Mouse (Mus musculus) adrenal gland, adult 2 months (tissue): ENCODE measurements around the gene Idua. TPM values are rescaled to one million over a fixed set of nuclear protein-coding genes. Genes with fewer than 3 reads are reported as not detected.
A peak's percentile ranks its signal among the peaks of the same experiment; 100 is the strongest.

Source experiments
- DNase-seq: peaks from one replicate; pipeline ENCODE4 v3.0.0; 2021
- polyA plus RNA-seq: library from polyadenylated mRNA; depleted of rRNA; stranded (reverse); fragments of >200 nt; gene quantifications from 2 replicates; pipeline ENCODE4 v1.2.3, GENCODE M21; 2012
- total RNA-seq, 2 experiments: library from RNA; stranded (reverse); gene quantifications; 2 replicates each; pipeline ENCODE4 v1.2.3; 2021

The Idua gene
- total and polyA plus RNA-seq, 3 experiments: 15.5 to 41.7 (median 16.3) TPM

DNA sequence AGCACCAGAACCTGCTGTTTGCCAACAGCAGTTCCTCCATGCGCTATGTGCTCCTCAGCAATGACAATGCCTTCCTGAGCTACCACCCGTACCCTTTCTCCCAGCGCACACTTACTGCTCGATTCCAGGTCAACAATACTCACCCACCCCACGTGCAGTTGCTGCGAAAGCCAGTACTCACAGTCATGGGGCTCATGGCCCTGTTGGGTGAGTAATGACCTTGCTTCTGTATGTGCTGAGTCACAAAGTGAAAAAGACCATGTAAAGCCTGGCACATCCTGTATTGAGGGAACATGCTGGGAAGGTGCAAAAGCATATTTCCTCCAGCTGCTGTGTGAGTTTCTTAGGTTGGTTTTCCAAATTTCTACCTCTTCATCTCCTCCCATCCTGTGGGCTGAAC lies 20.7 kb downstream of the Idua start:
- DNase-seq: peak; percentile 82

- no peak for DNase-seq
Measured at GRCm38 (mm10) chr5:108689091-108689490, 29.0 kb downstream of the Idua start.

GRCm38 (mm10) chr5:108691152-108691551 lies 31.0 kb downstream of the Idua start:
- DNase-seq: no peak

DNA sequence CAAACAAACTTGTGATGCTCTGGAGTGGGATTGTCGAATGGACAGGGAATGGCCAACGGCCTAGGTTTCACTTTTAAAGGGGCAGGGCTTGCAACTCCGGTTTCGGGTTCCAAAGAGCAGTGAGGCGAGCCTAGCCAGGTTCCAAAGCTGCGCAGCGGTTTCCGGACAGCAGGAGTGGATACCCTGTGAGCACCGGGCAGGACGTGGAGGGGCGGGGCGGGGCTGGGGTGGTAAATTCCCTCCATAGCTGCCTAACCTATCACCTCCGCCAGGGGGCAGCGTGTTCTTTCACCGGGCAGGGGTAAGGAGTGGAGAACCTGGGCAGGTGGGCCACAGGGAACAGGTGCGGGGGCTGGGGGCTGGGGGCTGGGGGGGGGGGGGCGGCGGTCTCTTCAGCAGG lies 32.1 kb downstream of the Idua start, which contains the start of gene Fgfrl1:
Gene Fgfrl1 (plus strand): TSS at position 112 of the 400 bp plus-strand sequence.
- DNase-seq: peak; percentile 78

DNA sequence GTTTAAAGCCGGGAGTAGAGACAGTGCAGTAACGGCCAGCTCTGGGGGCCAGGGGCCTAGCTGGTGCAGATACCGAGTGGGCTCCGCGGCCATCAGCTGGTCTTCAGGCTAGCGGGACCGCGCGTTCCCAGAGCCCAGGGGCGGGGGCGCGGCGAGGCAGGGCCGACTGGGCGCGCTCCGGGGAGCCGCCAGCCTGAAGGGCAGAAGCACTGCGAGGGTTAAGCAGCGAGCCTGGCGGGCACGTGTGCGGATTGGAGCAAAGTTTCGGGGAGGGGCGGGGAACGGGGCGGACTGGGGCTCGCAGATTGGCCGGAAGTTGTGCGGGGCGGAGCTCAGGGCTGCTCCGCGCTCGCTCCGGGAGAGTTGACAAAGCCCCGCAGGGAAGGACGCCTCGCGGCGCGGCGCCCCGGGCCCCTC lies 33.7 kb downstream of the Idua start:
- peak; percentile 93 for DNase-seq

DNA sequence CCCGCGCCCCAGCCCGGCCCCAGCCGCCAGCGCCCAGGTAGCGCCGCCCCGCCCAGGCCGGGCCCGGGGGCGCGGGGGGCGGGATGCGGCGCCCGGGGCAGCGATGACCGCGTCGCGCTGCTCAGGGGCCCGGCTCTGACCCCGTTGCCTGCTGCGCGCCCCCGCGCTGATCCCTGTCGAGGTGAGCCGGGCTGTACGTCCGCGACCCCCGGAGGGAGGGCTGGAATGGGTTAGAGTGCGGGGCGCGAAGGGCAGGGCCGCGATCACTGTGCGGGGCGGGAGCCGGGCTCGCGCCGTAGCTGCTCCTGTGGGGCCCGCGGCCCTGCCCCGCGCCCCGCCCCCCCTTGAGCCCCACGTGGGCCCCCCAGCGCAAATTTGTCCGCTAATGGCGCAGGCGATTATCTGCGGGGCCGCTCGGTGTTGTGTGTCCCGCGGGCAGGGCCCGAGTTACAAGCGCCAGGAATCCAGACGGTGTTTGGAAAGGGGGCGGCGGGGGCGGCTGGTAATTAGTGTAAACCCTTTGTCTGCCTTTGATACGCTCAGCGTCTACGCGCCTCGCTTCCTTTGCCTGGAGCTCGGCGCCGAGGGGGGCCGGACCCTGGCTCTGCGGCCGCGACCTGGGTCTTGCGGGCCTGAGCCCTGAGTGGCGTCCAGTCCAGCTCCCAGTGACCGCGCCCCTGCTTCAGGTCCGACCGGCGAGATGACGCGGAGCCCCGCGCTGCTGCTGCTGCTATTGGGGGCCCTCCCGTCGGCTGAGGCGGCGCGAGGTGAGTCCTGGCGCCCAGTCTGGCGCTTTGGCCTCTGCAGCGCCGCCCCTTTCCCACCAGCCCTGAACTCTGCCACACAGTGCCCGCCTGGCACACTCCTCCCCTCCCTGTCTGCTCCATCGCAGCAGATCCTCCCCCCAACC lies 34.5 kb downstream of the Idua start:
- peak; percentile 77 for DNase-seq

- no peak for DNase-seq
Measured at GRCm38 (mm10) chr5:108695861-108696260, 35.7 kb downstream of the Idua start.

DNA sequence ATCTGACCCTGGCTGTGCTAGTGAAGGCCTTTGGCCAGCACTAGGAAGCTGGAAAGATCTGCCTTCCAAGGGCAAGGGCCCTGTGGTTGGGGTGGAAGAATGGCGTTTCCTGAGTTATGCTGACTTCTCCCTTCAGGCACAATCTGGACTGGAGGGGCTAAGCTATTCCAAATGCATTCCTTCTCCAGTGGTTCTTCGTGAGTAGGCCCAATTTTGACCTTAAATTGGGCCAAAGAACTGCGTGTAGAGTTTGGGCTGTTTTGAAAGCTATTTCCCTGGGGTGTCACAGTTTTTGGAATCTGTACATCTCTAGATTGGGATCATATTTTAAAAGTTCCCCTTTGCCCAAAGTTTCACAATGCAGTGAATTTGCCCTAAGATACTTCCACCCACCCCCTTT lies 36.4 kb downstream of the Idua start:
- no peak for DNase-seq

DNA sequence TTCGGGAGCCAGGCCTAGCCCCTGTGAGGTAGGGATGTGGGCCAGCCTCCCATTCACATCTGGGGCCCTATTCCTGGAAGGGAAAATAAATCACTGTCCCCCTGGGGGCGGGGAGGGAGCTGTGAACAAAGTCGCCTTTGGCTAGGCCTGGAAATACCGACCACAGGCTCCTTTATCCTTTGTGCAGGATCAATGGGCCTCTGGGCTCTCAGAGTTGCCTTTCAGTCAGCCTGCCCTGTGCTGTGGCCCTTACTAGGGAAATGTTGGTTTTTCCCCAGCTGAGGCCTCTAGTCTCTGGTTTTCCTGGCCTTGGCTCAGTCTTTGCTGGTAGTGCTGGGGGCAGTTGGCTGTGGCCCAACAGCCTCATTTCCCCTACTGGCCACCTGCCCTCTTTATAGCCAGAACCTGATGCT lies 37.2 kb downstream of the Idua start:
- no peak for DNase-seq

DNA sequence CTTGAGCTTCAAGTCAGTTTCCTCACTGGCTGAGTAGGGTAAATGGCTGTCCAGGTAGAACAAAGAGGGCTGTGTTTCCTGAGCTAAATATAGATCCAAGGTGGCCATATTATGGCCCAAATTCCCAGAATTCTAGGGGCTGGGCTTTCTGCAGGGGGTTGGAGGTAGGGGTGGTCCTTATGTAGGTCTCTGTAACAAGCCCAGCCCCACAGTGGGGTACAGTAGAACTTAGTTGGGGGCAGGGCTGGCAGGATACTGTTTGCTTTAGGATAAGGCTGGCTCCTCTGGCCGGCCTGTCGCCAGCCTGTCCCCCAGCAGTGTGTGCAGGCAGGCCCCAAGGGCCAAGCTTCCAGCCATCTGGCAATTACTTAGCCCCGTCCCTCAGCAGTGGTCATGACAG lies 40.2 kb downstream of the Idua start:
- DNase-seq: no peak

DNA sequence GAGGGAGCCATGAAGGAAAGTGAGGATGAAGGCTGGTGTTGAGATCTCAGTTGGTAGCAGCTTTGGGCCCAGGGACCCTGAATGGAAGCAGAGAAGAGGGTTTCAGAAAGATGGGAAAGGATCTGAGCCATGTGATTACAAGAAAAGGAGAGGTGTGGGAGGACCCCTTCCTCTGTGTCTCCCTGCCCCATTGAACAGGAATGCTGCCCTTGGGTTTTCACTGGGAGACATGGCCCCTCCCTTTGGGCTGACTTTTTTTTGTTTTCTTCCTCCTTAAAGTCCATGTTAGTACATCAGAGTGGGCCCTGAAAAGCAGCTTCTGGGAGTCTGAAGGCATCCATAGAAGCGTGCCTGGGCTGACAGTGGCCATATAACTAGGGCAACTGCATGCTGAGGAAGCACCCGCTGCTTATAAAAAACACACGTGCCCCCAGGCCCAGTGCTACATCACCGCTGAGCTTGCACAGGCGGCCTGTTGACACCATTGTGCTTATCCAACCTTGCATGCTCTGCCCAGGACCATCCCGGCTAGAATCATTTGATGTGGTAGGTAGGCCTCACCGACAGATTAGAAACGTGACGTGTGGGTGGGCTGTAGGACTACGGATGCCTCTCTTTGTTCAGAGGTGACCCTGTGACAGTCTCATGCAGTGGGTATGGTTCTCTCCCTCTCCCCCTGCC lies 41.4 kb downstream of the Idua start:
- DNase-seq: no peak

- peak; percentile 59 for DNase-seq
Measured at GRCm38 (mm10) chr5:108703754-108704626, 43.9 kb downstream of the Idua start.

DNA sequence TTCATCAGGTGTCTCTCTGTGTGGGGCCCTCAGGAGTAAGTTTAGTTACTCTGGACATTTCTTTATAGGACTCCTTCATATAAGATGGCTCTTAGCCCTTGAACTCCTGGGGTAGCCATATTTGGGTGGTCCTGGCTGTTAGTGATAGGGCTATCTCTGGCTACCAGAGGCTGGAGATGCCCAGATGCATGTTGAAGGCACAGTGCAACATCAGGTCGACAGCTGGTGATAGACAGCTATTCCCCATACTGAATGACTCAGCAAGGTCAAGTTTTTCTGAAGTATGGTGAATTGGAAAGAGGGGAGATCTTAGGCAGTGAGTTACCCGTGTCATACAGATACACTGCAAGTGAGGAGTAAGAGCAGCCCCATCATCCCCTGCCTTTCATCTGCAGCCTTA lies 47.6 kb downstream of the Idua start:
- no peak for DNase-seq

- DNase-seq: no peak
Measured at GRCm38 (mm10) chr5:108708419-108708818, 48.3 kb downstream of the Idua start.

- no peak for DNase-seq
Measured at GRCm38 (mm10) chr5:108708981-108709731, 49.0 kb downstream of the Idua start.

GRCm38 (mm10) chr5:108711968-108712367 lies 51.8 kb downstream of the Idua start:
- DNase-seq: no peak

- DNase-seq: no peak
Measured at GRCm38 (mm10) chr5:108713096-108713495, 53.0 kb downstream of the Idua start.

DNA sequence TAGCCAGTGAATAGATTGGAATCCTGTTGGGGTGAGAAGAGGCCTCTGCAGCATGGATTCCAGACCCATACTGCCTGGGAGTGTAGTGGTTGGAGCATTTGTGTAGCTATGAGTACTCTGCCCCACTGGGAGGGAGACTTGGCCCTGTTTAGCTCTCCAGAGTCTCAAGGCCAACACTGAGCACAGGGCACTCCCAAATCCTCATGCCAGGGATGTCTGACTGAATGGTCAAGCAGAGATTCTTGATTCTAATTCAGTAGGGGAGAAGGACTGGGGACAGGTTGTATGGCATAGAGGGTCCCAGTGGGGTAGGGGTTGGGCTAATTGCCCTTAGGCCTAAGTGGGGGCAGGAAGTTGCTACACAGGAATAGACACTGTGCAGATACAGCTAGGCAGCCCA lies 53.6 kb downstream of the Idua start:
- peak; percentile 55 for DNase-seq

- peak; percentile 49 for DNase-seq
Measured at GRCm38 (mm10) chr5:108714149-108714548, 54.0 kb downstream of the Idua start.

- DNase-seq: no peak
Measured at GRCm38 (mm10) chr5:108715974-108716373, 55.8 kb downstream of the Idua start.

- DNase-seq: no peak
Measured at GRCm38 (mm10) chr5:108718051-108718450, 57.9 kb downstream of the Idua start.
